In genomic region chr2:20655341-20655612, GRCm38 (mm10) we compare ENCODE assay signal across 23 mouse cellular contexts.
A peak's percentile ranks its signal among the peaks of the same experiment; 100 is the strongest.
DNase-seq lines count a peak whose midpoint lies in the region; ATAC-seq and TF ChIP-seq lines count a peak whose summit lies in the region.
"Had no signal": no experiment of that assay in that cellular context is flagged by ENCODE, and none has a peak within 500 bp of the region (broad histone marks: within the 10 kb centered on the region; RNA-seq: fewer than 3 reads in every experiment).

No protein-coding gene starts in this region.

- H3K9ac ChIP-seq in forebrain, embryonic 15.5 days (replicated peaks), result no peak overlapping the region
- H3K9ac ChIP-seq: embryonic facial prominence, embryonic 12.5 days; embryonic facial prominence, embryonic 15.5 days; forebrain, embryonic 13.5 days; heart, embryonic 13.5 days; hindbrain, embryonic 12.5 days; hindbrain, embryonic 15.5 days had no signal

- no peaks in the 10 kb centered on the region for H3K27me3 ChIP-seq in forebrain, embryonic 10.5 days (ENCODE audit: poor library complexity, severe bottlenecking)
- no peaks in the 10 kb centered on the region for H3K27me3 ChIP-seq in forebrain, embryonic 15.5 days
- H3K27me3 ChIP-seq in E14TG2a.4 (ENCODE audit: insufficient read depth, low read length), result no peaks in the 10 kb centered on the region
- H3K27me3 ChIP-seq: embryonic facial prominence, embryonic 12.5 days; embryonic facial prominence, embryonic 15.5 days; forebrain, embryonic 13.5 days; heart, embryonic 13.5 days; hindbrain, embryonic 12.5 days; hindbrain, embryonic 15.5 days had no signal

- no peak overlapping the region for H3K4me3 ChIP-seq in forebrain, embryonic 10.5 days
- H3K4me3 ChIP-seq in forebrain, embryonic 15.5 days, result no peak overlapping the region
- peak overlapping the region; percentile 20; the same call in 1 of the 2 replicates for H3K4me3 ChIP-seq in E14TG2a.4 (replicated peaks; ENCODE audit: low read length)
- H3K4me3 ChIP-seq: embryonic facial prominence, embryonic 12.5 days; embryonic facial prominence, embryonic 15.5 days; forebrain, embryonic 13.5 days; heart, adult 2 months; heart, embryonic 10.5 days; heart, embryonic 13.5 days; hindbrain, embryonic 12.5 days; hindbrain, embryonic 15.5 days had no signal

- H3K36me3 ChIP-seq in forebrain, embryonic 10.5 days (replicated peaks), result no peaks in the 10 kb centered on the region
- no peaks in the 10 kb centered on the region for H3K36me3 ChIP-seq in forebrain, embryonic 15.5 days
- peaks cover 16% of the 10 kb centered on the region for H3K36me3 ChIP-seq in E14TG2a.4 (ENCODE audit: insufficient read depth, low read length)
- H3K36me3 ChIP-seq: embryonic facial prominence, embryonic 12.5 days; embryonic facial prominence, embryonic 15.5 days; heart, embryonic 10.5 days; heart, embryonic 13.5 days; hindbrain, embryonic 12.5 days; hindbrain, embryonic 15.5 days had no signal

- TF ChIP-seq POLR2A in brain, embryonic 14.5 days (IDR thresholded peaks at IDR 0.05; ENCODE audit: borderline replicate concordance, extremely low read depth, insufficient read depth, insufficient read length, poor library complexity, severe bottlenecking), result no peak

- TF ChIP-seq CTCF in E14TG2a.4 (conservative IDR thresholded peaks at IDR 0.05; ENCODE audit: low read length), result no peak
- TF ChIP-seq CTCF in brain, embryonic 14.5 days (IDR thresholded peaks at IDR 0.05; ENCODE audit: borderline replicate concordance, extremely low read depth, insufficient read depth, insufficient read length), result no peak

- no peak for ATAC-seq in forebrain, embryonic 15.5 days (replicated peaks)
- ATAC-seq: activated CD4-positive, CD25-positive, alpha-beta regulatory T cell, adult 4 months; forebrain, embryonic 13.5 days had no signal

- no peaks in the 10 kb centered on the region for H3K9me3 ChIP-seq in forebrain, embryonic 10.5 days
- no peaks in the 10 kb centered on the region for H3K9me3 ChIP-seq in forebrain, embryonic 15.5 days
- no peaks in the 10 kb centered on the region for H3K9me3 ChIP-seq in E14TG2a.4 (ENCODE audit: low read length)
- H3K9me3 ChIP-seq: embryonic facial prominence, embryonic 12.5 days; embryonic facial prominence, embryonic 15.5 days; forebrain, embryonic 13.5 days; heart, embryonic 10.5 days; heart, embryonic 13.5 days; hindbrain, embryonic 12.5 days; hindbrain, embryonic 15.5 days had no signal

- DNase-seq in forebrain, embryonic 10.5 days (ENCODE audit: extremely low spot score, low spot score), result no peak
- DNase-seq in kidney, adult 9 months, result peak; percentile 15
- no peak for DNase-seq in kidney, postnatal 4 days
- peak; percentile 41 for DNase-seq in brain, embryonic 14.5 days (ENCODE audit: low read depth)
- DNase-seq in gastrocnemius, postnatal 14 days, result no peak
- DNase-seq: adrenal gland, postnatal 10 days; adrenal gland, postnatal 36 days; cerebellum, adult 11 months; cerebellum, adult 2 months; cerebellum, adult 9-11 months; cerebellum, postnatal 25 days; gastrocnemius, postnatal 36 days; heart, adult 2 months had no signal

- no peak overlapping the region for H3K4me2 ChIP-seq in forebrain, embryonic 15.5 days (replicated peaks)
- H3K4me2 ChIP-seq: embryonic facial prominence, embryonic 12.5 days; embryonic facial prominence, embryonic 15.5 days; forebrain, embryonic 13.5 days; heart, embryonic 13.5 days; hindbrain, embryonic 12.5 days; hindbrain, embryonic 15.5 days had no signal

- intact Hi-C loops in gastrocnemius, postnatal 14 days (cut with DNase I; ENCODE audit: low total_unique reads), result no loop called here

- H3K4me1 ChIP-seq in forebrain, embryonic 10.5 days, result peaks cover 26% of the 10 kb centered on the region
- no peaks in the 10 kb centered on the region for H3K4me1 ChIP-seq in forebrain, embryonic 15.5 days
- H3K4me1 ChIP-seq in E14TG2a.4 (replicated peaks; ENCODE audit: low read depth, low read length), result peaks cover 92% of the 10 kb centered on the region
- H3K4me1 ChIP-seq: hindbrain, embryonic 12.5 days; hindbrain, embryonic 15.5 days had no signal

- peak overlapping the region; percentile 35; the same call in 1 of the 2 replicates for H3K27ac ChIP-seq in forebrain, embryonic 10.5 days
- H3K27ac ChIP-seq in forebrain, embryonic 15.5 days (replicated peaks), result no peak overlapping the region
- H3K27ac ChIP-seq: embryonic facial prominence, embryonic 12.5 days; embryonic facial prominence, embryonic 15.5 days; forebrain, embryonic 13.5 days; heart, adult 2 months; heart, embryonic 10.5 days; heart, embryonic 13.5 days; hindbrain, embryonic 12.5 days; hindbrain, embryonic 15.5 days had no signal

- WGBS in forebrain, embryonic 10.5 days, result 23% methylated on average over 2 of the region's 2 CpGs
- WGBS in forebrain, embryonic 15.5 days, result 4% methylated on average over 2 of the region's 2 CpGs

Comparison
In these comparisons a context has a peak if more than half of its experiments do, and no peak if none do; other contexts are left out.
1. DNase-seq: peak in kidney, adult 9 months (single experiment) and brain, embryonic 14.5 days (single experiment); none in forebrain, embryonic 10.5 days (single experiment), kidney, postnatal 4 days (0 of 2) and gastrocnemius, postnatal 14 days (single experiment).